Mouse (Mus musculus) lung, postnatal 25 days (tissue): ENCODE data around the gene Ajm1.

Experiments
- DNase-seq: peaks from one replicate; pipeline ENCODE4 v3.0.0; 2022; ENCODE audit warnings: low spot score

Ajm1 gene

GRCm38 (mm10) chr2:25583571-25583970 lies 2.0 kb upstream of the Ajm1 start:
- no peak for DNase-seq

DNA sequence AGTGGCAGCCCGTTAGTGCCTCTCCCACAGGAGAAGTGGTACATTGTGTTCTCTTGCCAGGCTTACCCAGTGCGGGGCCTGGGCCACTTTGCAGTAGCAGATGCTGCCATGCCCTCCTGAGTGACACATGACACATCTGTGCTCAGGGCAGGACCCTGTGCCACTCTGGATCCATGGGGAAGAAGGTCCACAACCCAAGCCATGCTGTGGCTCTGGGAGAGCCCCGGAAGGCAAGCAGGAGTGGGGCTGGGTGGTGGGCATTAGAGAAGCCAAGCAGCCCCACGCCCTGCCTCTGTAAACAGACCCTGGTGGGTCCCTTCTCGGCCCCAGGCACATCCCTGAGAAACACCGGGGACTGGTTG lies 1.5 kb upstream of the Ajm1 start:
- DNase-seq = no peak

- no peak for DNase-seq
Measured at GRCm38 (mm10) chr2:25582466-25583119, 1.0 kb upstream of the Ajm1 start.

- no peak for DNase-seq
Measured at GRCm38 (mm10) chr2:25581901-25582301, 344 bp upstream of the Ajm1 start.

DNA sequence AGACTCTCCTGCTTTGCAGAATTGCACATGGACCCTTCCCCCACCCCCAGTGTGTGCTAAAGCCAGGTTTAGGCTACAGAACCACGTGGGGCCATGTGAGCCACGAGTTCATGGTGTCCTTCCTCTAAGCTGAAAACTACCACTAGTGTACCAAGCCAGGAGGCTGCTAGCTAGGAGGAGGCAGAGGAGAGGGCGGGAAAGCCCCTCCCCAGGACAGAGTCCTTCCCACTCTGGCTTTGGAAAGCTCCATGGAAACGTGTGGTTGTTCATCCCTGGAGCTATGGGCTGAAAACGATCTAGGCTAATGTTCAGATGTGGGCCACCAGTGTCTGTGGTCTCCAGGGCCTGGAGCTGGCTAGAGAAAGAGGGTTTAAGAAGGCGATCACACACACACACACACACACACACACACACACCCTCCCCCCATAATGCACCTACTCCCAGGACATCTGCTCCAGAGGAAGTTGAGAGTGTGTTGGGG lies 896 bp downstream of the Ajm1 start:
- DNase-seq = no peak

GRCm38 (mm10) chr2:25579737-25580460 lies 1.7 kb downstream of the Ajm1 start:
- peak; percentile 57 for DNase-seq

GRCm38 (mm10) chr2:25578796-25579736 lies 2.5 kb downstream of the Ajm1 start:
- no peak for DNase-seq

DNA sequence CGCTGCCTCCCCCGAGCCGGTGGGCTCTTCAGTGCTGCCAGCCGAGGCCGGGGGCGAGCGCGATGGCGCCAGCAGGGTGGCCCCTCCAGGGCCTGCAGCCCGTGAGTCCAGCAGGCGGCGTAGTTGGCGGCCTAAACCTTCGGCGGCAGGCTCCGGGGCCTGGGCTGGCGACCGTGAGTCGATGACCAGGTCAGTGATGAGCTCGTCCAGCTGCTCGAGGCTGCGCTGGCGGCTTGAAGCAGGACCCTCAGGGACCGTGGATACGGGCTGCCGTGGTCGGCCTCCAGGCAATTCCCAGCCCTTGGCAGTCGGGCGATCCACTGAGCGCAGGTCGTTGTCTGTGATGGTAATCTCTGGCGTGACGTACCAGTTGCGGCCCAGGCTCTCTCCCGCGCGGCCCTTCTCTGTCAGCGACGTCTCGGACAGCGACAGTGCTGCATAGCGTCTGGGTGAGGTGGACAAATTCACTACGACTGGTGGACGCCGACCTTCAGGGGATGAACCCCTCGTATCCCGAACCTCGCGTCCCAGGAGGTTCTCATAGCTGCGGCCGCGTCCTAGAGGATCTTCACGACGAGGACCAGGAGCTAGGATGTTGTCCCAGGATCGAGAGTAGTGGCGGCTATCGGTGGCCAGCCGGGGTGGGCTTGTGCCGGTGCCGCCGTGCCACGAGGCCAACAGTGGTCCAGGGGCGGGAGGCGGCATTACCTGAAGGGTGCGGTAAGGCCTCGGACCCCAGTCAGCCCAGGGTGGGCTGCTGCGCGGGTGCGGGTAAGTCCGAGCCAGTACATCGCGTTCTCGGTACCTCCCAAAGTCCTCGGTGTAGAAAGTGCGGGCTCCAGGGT lies 3.4 kb downstream of the Ajm1 start:
- DNase-seq = no peak

GRCm38 (mm10) chr2:25576965-25577891 lies 4.3 kb downstream of the Ajm1 start:
- DNase-seq = no peak

DNA sequence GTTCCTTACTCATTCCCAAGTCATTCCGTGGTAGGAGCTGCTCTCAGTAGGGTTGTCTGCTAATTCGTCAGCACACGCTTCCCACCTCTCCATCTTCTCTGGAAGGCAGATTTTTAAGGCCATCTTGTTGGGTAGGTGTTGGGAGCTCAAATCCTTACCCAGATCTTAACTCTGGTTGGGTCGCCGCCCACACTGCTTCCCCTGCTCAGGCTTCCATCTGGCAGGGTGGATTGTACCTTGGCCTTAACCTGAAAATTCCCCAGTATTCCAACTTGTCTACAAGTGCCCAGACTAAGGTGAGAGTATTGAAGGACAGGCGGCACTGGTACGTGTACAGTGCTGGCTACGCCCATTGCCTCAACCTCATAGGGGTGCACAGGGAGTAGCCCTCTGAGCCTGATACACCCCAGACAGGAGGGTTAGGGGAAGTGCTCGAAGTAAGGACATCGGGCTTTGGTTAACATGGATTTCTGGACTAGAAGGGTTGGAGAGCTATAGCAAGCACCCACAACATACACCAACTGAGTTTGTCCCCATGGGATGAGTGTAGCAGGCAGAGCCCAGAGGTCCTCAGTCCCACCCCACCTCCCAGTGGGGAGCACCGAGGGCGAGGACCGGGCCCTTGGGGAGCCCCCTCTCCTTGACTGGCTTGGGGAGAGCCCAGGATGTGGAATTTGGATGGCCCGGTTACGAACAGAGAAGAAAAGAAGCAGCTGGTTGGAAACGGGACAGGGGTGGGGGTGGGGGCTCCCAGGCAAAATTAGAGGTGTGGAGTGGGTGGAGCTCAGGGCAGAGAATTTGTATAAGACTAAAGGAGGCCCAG lies 5.3 kb downstream of the Ajm1 start:
- DNase-seq = no peak

DNA sequence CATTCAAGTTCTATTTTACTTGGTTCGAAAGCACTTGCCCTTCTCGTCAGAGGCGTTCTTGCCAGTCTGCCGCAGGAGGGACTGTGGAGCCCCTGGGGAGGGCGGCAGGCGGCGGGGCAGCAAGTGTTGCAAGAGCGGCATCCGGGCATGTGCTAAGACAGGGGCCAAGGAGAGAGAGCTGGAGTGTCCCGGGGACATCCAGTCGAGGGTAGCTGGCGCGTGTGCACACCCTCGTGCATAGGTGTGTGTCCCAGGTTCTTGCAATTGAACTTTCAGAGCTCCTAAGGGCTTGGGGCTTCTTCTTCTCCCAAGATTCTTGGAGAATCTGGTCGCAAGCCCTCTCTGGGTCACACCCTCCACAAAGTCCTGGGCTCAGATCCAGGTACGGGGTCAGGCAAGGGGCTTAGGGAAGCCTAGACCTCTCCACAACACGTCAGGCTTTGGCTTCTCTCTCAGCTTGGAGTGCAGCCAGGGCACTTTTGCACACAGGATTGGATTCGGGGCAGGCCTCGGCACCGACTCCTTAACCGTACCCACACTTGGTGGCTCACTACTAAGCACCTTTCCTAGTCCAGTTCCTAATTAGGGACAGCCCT lies 6.0 kb downstream of the Ajm1 start:
- DNase-seq = peak; percentile 28

DNA sequence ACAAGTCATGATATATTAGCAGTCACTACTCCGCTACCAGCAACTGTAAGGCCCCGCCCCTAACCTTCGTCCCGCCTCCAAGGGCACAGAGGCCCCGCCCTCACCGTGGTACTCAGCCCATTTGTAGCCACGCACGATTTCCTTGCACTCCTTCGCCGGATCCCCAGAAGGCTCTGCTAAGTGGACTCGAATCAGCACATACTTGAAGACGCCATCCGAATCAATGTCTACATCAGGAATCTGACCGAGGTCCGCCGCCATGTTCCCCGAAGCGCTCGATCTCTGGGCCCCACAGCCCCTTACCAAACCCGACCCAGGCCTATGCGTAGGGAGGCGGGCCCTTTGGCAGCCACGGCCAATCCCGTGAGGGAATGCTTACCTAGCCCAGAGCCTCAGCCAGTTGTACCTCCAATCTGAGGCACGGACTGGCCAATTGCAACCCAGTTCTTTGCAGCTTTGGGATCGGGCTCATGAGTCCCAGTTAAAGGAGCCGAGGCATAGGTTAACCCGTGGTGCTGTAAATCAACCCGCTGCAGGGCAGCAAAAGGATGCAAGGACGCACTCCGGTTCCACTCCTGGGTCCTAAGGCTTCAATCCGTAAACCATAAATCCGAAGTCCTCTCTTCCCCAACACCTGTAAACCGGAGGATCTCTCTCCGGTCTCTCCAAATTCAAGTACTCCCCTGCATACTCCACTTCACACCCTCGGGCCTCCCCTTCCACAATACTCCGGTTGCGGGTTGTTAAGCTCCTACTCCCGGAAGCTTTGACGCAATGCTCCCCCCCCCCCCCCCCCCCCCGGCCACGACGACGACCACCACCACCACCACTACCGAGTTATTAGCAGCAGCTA lies 6.8 kb downstream of the Ajm1 start, which contains the start of the genes Mamdc4 and Phpt1:
Gene Mamdc4, minus strand, starts transcription at position 267 of the 853 bp plus-strand sequence.
Gene Phpt1, minus strand, starts transcription at position 646 of the 853 bp plus-strand sequence.
- peak; percentile 97 for DNase-seq

DNA sequence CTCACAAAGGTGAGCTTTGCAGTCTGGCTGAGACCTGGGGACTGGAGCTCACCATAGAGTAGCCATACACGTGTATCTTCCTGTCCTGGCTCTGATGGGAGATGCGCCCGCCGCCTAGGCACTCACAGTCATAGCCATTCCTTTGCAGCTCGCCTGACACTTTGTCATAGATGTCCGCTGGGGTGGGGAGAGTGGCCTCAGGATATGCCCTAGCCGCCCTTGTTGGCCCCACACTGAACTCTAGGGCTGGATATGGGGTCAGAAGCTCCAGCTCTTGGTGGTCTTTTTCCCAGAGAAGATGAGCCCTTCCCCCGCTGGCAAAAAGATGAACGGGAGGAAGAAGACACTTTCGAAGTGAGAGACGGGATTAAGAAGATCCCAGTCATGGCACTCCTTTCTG lies 7.4 kb downstream of the Ajm1 start:
- no peak for DNase-seq

DNA sequence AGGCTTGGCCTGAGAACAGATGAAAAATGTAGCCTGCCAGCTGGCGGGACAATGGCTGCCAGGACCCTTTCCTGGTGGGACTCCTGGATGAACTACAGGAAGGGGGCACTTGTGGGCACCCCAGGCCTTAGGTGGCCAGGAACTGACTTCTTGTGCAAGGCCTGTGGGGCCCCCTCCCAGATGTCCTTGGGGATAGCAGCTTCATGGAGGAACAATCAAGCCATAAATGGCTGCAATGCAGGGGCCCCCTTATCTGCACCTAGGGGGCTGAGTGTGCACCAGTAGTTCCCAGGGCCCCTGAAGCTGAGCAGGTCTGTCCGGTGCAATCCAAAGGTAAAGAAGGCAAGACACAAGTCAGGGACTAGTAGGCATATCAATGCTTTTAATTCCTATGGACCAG lies 8.5 kb downstream of the Ajm1 start:
- no peak for DNase-seq

DNA sequence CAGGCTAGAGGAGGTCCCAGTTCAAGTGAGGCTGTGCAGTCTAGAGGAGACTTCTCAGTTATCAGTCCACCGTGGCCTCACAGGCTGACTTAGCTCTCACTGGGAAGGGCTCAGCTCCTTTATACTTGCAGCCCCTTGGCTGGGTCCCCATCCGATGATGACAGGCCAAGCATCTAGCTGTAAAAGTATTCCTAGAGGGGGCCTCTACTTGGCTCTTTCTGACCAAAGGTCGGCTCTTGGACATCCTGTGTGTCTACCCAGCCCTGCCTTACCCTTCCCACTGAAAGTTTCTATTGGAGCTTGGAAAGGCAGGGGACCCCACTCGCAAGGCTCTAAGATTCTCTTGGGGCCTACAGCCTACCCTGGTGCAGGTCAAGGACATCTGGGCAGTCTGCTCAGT lies 10.3 kb downstream of the Ajm1 start:
- no peak for DNase-seq

GRCm38 (mm10) chr2:25569323-25569722 lies 12.2 kb downstream of the Ajm1 start:
- no peak for DNase-seq

DNA sequence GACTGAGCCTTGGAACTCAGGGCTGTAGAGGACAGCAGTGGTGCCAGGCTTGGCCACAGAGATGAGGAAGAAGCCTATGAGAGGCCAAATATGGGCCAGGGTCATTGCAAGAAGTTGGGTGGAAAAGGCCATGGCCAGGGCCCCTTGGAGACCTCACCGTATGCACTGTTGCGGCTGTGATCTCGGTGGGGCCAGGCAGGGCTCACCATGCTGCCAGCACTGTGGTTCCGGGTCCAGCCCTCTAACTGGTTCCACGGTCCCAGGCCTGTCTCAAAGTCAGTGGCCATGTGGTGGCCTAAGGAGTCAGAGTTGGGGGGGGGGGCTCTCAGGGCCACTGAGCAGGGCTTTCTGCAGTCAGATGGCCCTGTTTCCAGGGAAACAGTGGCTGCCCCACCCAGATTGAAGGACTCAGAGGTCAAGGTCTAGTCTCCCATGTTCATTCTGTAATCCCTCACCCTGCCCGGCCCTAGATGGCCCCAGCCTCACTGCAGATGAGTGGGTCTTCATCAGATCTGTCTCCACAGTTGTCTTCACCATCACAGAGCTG lies 13.0 kb downstream of the Ajm1 start:
- no peak for DNase-seq

DNA sequence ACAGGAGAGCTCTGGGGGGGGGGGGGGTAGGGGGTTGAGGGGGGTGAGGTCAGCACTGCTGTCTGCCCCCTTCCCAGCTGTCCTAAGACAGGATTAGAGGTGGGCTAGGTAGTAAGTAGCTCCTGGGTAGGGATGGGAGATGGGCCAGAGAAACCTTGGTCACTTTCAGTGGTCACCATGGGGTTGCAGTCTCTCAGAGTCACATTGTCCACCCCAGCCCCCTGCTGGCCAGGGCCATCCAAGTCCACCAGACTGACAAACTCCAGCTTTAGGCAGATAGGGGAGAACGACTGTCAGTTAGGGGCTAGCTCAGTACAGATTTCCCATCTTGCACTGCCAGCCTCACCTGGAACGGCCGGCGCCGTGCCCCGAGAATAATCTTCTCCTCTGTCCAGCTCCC lies 15.0 kb downstream of the Ajm1 start:
- DNase-seq = no peak
